Mouse (Mus musculus): ENCODE measurements around the gene Aym1.

Aym1 gene

GRCm38 (mm10) chr5:113407346-113407745, 50.3 kb downstream of the Aym1 start:
- DNase-seq (ENCODE audit: low spot score), result peak; percentile 75

All from testis, postnatal 10 days (tissue).